Mouse (Mus musculus) cerebellum, adult (tissue): ENCODE data around the gene Clec2g.
"Not testable (repeated sequence)": the region's sequence is repeated elsewhere in the genome, so short reads cannot be mapped to it uniquely, and the experiment has no call there.

Experiments
- ATAC-seq: cut with Nextera tagmentation; 2 replicates; pipeline ENCODE4 v1.9.2; 2017; ENCODE audit warnings: mild to moderate bottlenecking, moderate library complexity, mixed read lengths; ENCODE audit not compliant: insufficient number of reproducible peaks, low FRiP score, low TSS enrichment

The Clec2g gene

DNA sequence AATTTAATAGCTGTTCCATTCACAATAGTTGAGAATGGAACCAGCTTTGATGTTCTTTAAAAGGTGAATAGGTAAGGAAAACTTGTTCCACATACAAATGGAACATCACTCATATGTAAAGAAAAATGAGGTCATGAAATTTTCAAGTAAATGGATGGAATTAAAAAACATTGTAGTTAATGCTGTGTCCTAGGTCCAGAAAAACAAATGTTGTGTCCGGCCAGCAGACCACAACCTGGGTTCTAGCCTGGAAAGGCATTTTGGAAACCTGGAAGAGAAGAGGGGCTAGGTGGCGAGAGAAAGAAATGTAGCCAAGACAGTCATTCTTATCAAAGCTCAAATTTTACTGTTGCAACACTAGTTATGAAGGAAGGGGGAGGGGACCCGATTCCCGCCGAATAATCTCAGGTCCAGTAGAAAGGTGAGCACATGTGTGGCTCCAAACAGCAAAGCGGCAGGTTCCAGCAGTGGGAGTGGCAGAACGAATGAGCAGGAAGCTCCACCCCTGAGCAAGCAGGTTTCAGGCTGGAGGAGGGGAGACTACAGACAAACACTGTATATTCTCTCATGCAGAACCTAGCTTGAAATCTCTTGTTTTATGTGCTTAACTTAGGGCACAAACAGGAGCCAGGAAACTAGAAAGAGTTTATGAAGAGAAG, 75.8 kb downstream of the Clec2g start:
- ATAC-seq = not testable (repeated sequence)

DNA sequence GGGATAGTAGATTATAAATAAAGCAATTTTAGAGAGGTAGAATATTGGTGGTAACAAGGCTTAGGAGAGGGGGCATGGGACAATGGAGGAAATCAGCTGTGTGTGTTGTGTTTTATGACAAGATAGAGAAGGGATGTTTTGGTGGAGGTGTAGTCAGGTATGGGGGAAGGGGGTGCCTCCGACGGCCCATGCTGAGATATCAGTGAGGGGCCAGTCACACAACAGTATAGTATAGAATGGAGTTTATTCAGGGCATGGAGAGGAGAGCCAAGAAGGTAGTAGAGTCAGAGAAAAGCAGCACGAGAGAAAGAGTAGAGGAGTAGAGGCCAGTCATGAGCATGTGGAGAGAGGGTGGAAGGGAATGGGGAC, 76.3 kb downstream of the Clec2g start:
- no peak for ATAC-seq

DNA sequence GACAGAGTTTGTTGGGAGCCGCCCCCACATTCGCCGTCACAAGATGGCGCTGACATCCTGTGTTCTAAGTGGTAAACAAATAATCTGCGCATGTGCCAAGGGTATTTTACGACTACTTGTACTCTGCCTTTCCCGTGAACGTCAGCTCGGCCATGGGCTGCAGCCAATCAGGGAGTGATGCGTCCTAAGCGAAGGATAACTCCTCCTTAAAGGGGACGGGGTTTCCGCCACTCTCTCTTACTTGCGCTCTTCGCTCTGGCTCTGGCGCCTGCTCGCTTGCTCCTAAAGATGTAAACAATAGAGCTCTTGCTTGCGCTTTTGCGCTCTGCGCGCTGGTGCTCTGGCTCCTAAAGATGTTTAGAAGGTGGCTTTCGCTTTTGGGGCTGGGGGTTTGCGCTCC, 77.8 kb downstream of the Clec2g start:
- ATAC-seq = not testable (repeated sequence)

DNA sequence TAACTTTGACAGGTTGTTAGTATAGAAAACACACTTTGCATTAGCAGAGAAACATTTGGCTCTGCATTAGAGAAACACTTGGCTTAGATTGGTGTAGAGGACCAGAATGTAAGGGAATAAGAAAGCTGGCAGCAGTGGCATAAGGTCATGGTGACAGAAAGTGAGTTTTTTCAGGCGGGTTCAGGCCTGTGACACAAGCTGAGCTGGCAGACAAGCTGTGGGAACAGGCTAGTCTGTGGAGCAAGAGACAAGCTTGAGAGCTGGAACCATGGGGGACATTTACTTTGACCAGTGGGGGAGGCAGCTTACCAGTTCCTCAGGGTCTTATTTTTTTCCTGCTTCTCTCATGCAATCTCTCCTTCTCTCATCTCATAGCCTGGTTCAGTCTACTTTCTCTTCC, 78.8 kb downstream of the Clec2g start:
- ATAC-seq = no peak

DNA sequence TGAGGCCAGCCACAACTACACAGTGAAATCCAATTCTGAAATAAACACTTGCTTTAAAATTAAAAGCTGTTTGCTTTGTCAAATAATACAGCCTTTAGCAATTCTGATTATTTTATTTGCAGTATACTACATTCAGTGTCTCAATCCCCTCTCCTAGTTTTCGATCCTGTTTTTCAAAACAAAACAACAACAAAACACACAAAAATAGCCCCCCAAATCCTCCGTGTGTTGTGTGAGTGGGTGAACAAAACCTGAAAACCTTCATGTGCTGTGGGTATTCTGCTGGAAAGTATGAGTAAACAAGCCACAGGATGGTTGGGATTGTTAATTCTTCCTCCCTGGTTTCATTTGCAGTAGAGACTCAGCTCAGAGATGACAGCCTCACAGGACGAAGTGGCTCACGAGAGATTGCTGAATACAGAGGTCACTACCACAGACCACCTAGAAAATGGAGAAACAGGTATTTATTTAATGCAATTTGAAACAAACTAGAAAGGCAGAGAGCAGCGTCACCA, 79.6 kb downstream of the Clec2g start:
- ATAC-seq = no peak

DNA sequence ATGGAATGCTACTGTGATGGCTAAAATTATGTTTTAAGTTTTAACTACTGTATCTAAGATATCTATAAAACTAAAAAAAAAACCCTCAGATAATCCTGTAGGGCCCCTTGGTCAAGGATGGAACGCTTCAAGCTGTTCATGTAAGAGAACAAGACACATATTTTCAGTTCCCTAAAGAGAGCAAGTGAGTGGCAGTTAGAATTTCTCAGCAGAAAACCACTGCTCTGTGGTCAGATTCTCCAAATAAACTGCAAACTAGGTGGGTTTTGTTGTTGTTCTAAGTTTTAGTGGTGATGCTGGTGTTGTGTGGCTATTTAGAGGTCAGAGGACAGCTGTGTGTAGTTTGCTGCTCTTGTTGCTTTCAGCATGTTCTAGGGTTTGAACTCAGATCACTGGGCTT, 80.2 kb downstream of the Clec2g start:
- no peak for ATAC-seq

DNA sequence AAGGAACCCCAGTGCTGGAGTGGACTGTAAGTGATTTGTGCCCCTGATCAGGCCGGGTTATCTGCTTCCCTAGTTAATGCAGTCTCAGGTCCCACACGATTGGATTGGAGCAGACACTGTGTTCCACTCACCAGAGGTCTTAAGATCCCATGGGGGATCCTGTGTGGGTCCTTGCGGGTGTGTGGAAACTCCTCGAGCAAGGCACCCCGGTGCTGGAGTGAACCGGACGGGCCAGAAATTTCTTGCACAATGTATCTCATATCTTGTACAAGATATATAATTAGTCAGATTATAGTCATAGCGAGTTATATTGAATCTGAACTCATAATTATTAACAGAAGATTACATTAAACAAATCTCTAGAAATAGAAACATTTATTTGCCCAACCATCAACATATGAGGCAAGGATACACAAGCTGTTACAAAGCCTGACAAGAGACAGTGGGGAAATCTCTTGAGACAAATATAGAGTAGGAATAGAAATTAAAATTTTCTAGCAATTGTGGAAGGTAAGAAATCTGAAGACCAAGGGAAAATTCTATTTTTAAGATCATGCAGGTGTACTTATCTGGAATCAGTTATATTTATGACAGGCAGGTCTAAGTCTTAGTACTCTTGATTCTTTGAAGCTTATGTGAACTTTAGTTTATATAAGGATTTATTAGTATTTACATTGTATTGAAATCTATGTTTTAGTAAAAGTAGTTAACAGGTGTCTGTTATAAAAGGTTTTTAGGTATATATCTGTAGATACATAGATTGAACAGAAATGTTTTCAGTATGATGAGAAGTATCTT, 93.5 kb downstream of the Clec2g start:
- ATAC-seq = no peak

DNA sequence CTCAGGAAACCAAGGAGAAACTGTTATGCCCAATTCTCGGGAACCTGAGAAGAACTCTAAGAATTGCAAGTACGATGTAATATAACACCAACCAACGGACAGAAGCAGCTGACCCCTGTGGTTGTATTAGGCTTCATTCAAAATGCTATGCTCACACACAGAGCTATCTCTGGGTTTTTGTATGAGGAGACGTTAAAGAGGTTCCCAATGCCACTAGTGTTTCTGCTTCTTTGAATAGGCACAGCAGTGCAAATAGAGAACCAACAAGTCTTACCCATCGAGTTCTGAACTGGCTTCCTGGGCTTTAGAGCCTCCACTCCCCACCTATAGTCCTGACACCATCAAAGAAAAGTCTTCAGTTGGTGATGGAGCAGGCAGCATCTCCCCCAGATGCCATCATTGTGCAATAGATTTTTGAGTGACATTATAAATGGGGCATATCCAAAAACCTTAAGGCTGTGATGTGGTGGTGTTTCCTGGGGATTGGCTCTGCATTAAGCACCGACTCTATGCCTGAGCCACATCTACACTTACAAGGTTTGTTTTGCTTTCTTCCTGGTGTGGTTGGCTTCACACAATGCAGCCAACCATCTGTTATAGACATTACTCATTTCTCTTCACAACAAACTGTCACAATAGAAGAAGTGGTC, 96.1 kb downstream of the Clec2g start:
- ATAC-seq = no peak

DNA sequence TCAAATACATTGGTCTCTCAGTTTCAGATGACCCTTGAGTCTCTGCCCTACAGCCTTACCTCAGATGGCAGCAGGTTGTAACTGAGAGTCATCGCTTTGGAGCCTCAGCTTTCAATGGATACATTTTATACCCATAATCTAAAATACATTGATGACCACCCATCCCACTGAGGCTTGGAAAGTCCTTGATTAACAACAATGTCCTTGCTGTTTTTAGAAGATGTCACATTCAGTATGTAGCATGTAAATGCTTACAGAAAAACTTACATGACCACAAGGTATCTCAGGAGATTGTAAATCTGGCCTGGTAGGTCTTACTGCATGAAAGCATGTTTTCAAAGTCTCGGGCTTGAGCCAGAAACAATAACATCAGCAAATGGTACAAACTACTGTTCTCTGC, 96.8 kb downstream of the Clec2g start:
- ATAC-seq = no peak

DNA sequence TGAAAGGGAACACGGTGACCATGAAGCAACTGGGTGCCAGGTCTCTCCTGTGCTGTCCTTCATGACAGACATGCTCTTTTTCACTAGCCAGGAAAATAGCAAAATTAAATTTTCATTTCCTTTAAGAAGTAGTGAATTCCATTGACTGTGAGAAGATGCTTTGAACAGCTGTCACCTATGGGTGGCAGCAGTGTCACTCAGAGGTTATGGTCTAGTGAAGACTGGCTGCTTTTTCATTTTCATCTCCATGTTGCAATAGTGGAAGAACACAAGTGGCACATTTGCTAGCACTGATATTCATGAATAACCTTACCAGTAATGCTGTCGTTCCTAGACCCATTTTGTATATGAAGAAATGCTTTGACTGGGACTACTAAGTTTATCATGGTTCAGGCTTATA, 99.2 kb downstream of the Clec2g start:
- ATAC-seq = no peak
